Mouse (Mus musculus): Measurements from ENCODE around the gene Vezt. TPM values are rescaled to one million over a fixed set of nuclear protein-coding genes. Genes with fewer than 3 reads are reported as not detected.

Vezt gene
- total and polyA plus RNA-seq, 3 experiments = 17.2 to 21.2 (median 18.0) TPM

DNA sequence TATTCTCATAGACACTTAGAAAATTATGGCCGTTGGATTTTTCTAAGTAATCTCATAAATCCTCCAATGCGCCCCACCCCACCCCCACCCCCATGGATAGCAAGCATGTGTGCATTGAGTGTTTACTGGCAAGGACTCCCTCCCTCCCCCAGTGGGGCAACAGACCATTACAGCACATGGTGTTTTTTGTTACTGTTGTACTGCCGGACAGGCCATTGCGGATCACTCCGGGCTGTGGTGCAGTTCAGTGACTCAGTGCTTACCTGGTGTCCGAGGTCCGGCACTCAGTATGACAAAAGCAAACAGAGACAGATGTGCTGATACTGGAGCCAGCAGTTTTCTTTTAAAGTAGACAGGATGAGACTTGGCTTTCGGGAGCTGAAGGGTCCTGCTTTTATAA is 13.5 kb upstream of the Vezt start:
- peaks cover 6 to 40% of the 10 kb centered on the region in 2 experiments; a peak in 3 of 4 replicates for H3K4me1 ChIP-seq (ENCODE audit: control insufficient read depth in 1 of 2, insufficient read depth in 2 of 2)
- 0 out of 2 replicates have a peak overlapping the region, but pooled peaks have one; percentile 54 for H3K27ac ChIP-seq (ENCODE audit: insufficient read depth, low read depth)
- no peaks in the 10 kb centered on the region for H3K9me3 ChIP-seq (replicated peaks; ENCODE audit: low read length)
- dilution Hi-C loops (cut with MboI; ENCODE audit: extremely low pct_ligation_motif_present, extremely low pct_unique_long_range_greater_than_20kb, low sequenced_read_pairs) = no loop called here
- in situ Hi-C loops (cut with MboI; ENCODE audit: low pct_ligation_motif_present, low pct_unique_long_range_greater_than_20kb, low sequenced_read_pairs) = no loop called here
- peaks cover 23 to 63% of the 10 kb centered on the region in 2 experiments for H3K36me3 ChIP-seq (replicated peaks in 1 of 2; ENCODE audit: control insufficient read depth in 1 of 2, insufficient read depth in 1 of 2, low read length in 1 of 2)
- DNase-seq (ENCODE audit: extremely low read depth) = no peak
- H3K4me2 ChIP-seq (ENCODE audit: insufficient read depth, low read depth, poor library complexity, severe bottlenecking) = peak overlapping the region; percentile 4; the same call in 1 of the 2 replicates
- no peaks in the 10 kb centered on the region for H3K27me3 ChIP-seq (replicated peaks)
- 0 out of 2 replicates have a peak, but pooled peaks have one; percentile 18 for TF ChIP-seq MYC (IDR thresholded peaks at IDR 0.05; ENCODE audit: low read depth, low read length)
- TF ChIP-seq USF2 (conservative IDR thresholded peaks at IDR 0.05; ENCODE audit: low read depth, low read length) = no peak
- no peak for TF ChIP-seq EP300 (IDR thresholded peaks at IDR 0.05; ENCODE audit: low read length)
- H3K79me2 ChIP-seq (replicated peaks; ENCODE audit: control insufficient read depth, extremely low read depth, insufficient read depth, poor library complexity, severe bottlenecking) = peaks cover 30% of the 10 kb centered on the region
- H3K4me3 ChIP-seq (replicated peaks in 1 of 3; ENCODE audit: low read depth in 2 of 3, low read length in 2 of 3, poor library complexity in 1 of 3) = no peak overlapping the region
- peak overlapping the region; percentile 12; the same call in 1 of the 2 replicates for H3K9ac ChIP-seq (ENCODE audit: insufficient read depth, low read depth)

DNA sequence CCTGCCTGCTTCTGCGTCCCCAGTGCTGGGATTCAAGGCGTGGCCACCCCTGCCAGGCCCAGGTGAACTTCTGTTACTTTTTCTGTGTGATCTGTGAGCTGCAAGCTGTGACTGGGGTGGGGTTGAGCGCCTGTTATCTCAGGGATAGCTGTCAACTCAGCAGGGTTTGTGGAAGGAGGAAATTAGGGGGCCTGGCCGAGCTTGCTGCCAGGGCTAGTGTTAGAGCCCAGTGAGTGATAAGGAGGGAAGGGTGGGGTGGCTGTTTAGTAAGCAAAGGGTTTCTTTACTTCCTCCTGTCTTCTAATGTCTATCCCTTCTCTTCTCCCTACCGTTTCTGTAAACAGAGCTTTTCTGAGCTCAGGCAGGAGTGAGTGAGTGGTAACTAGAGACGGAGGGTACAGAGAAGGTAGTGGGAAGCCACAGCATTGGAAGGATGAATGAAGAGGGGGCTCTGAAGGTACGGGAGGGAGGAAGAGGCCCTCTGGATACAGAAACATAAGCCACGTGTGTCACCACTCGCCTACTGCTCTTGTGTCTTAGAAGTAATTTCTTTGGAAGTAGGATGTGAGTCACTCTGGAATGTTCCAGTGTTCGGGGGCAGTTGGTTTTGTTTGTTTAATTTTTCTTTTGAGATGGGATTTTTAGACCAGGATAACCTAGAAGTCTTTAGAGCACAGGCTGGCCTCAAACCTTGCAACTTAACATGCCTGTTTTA is 12.4 kb upstream of the Vezt start:
- no peak overlapping the region for H3K4me3 ChIP-seq (replicated peaks in 1 of 3; ENCODE audit: low read depth in 2 of 3, low read length in 2 of 3, poor library complexity in 1 of 3)
- dilution Hi-C loops (cut with MboI; ENCODE audit: extremely low pct_ligation_motif_present, extremely low pct_unique_long_range_greater_than_20kb, low sequenced_read_pairs) = no loop called here

DNA sequence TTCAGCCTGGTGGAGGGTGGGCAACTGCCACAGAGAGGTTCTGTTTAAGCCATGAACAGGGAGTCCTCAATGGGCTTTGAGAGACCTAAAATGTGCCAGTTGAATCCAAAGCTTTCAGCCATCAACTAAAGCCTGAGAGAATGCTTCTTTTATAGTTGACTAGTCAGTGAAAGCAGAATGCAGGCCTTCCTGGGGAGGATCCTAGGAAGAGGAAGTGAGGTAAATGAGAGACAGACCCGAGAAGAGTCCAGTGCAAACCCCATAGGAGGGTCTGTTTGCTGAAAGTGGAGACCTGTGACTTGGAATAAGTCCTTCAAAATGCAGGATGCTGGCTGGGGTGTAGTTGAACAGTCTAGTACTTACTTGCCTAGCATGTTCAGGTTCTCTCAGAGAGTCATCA is 11.4 kb upstream of the Vezt start:
- no peaks in the 10 kb centered on the region for H3K27me3 ChIP-seq (replicated peaks)
- peaks cover 2% of the 10 kb centered on the region for H3K9me3 ChIP-seq (replicated peaks; ENCODE audit: low read length)
- 0 out of 2 replicates have a peak overlapping the region, but pooled peaks have one; percentile 1 for H3K9ac ChIP-seq (ENCODE audit: insufficient read depth, low read depth)
- 0 out of 2 replicates have a peak overlapping the region, but pooled peaks have one; percentile 37 for H3K4me2 ChIP-seq (ENCODE audit: insufficient read depth, low read depth, poor library complexity, severe bottlenecking)
- H3K4me1 ChIP-seq (ENCODE audit: control insufficient read depth in 1 of 2, insufficient read depth in 2 of 2) = peaks cover 6 to 40% of the 10 kb centered on the region in 2 experiments; a peak in 3 of 4 replicates
- peaks cover 32% of the 10 kb centered on the region for H3K79me2 ChIP-seq (replicated peaks; ENCODE audit: control insufficient read depth, extremely low read depth, insufficient read depth, poor library complexity, severe bottlenecking)
- dilution Hi-C loops (cut with MboI; ENCODE audit: extremely low pct_ligation_motif_present, extremely low pct_unique_long_range_greater_than_20kb, low sequenced_read_pairs) = no loop called here
- in situ Hi-C loops (cut with MboI; ENCODE audit: low pct_ligation_motif_present, low pct_unique_long_range_greater_than_20kb, low sequenced_read_pairs) = no loop called here
- peaks cover 29 to 67% of the 10 kb centered on the region in 2 experiments for H3K36me3 ChIP-seq (replicated peaks in 1 of 2; ENCODE audit: control insufficient read depth in 1 of 2, insufficient read depth in 1 of 2, low read length in 1 of 2)
- TF ChIP-seq ZKSCAN1 (IDR thresholded peaks at IDR 0.05; ENCODE audit: borderline replicate concordance, low read depth, low read length) (no peak), ELF1 (IDR thresholded peaks at IDR 0.05; ENCODE audit: low read depth, low read length) (peak; percentile 19; the same call in 1 of the 2 replicates), UBTF (IDR thresholded peaks at IDR 0.05; ENCODE audit: low read depth, low read length) (no peak)
- no peak for DNase-seq (ENCODE audit: extremely low read depth)
- no peak overlapping the region for H3K27ac ChIP-seq (ENCODE audit: insufficient read depth, low read depth)
- H3K4me3 ChIP-seq (replicated peaks in 1 of 3; ENCODE audit: low read depth in 2 of 3, low read length in 2 of 3, poor library complexity in 1 of 3) = no peak overlapping the region

More for the DNA sequence above, 12.4 kb upstream of the Vezt start:
- Histone ChIP-seq H3K27me3 (replicated peaks) (no peaks in the 10 kb centered on the region), H3K36me3 (replicated peaks in 1 of 2; ENCODE audit: control insufficient read depth in 1 of 2, insufficient read depth in 1 of 2, low read length in 1 of 2) (peaks cover 29 to 74% of the 10 kb centered on the region in 2 experiments), H3K79me2 (replicated peaks; ENCODE audit: control insufficient read depth, extremely low read depth, insufficient read depth, poor library complexity, severe bottlenecking) (peaks cover 27% of the 10 kb centered on the region), H3K27ac (ENCODE audit: insufficient read depth, low read depth) (peak overlapping the region; percentile 8; the same call in 1 of the 2 replicates), H3K4me1 (ENCODE audit: control insufficient read depth in 1 of 2, insufficient read depth in 2 of 2) (peaks cover 6 to 40% of the 10 kb centered on the region in 2 experiments; a peak in 3 of 4 replicates), H3K9me3 (replicated peaks; ENCODE audit: low read length) (no peaks in the 10 kb centered on the region), H3K4me2 (ENCODE audit: insufficient read depth, low read depth, poor library complexity, severe bottlenecking) (no peak overlapping the region), H3K9ac (ENCODE audit: insufficient read depth, low read depth) (peak overlapping the region; percentile 15; the same call in 1 of the 2 replicates)
- in situ Hi-C loops (cut with MboI; ENCODE audit: low pct_ligation_motif_present, low pct_unique_long_range_greater_than_20kb, low sequenced_read_pairs) = no loop called here
- no peak for TF ChIP-seq PAX5 (IDR thresholded peaks at IDR 0.05; ENCODE audit: low read length)
- no peak for DNase-seq (ENCODE audit: extremely low read depth)

Data from CH12.LX (cell line).